Mouse (Mus musculus): ENCODE measurements around the gene Nphp1. TPM values are rescaled to one million over a fixed set of nuclear protein-coding genes. Genes with fewer than 3 reads are reported as not detected.

The Nphp1 gene
- polyA plus RNA-seq, 1 experiment = 17.5 TPM

GRCm38 (mm10) chr2:127760429-127761000 is 28.2 kb downstream of the Nphp1 start:
- Histone ChIP-seq H3K79me2 (ENCODE audit: control insufficient read depth, insufficient read depth) (no peaks in the 10 kb centered on the region), H3K4me2 (ENCODE audit: low read depth) (peak overlapping the region; percentile 35), H3K4me3 (no peak overlapping the region), H3ac (ENCODE audit: control insufficient read depth, insufficient read length) (no peak overlapping the region), H3K27me3 (ENCODE audit: control insufficient read depth, insufficient read depth, insufficient read length) (no peaks in the 10 kb centered on the region), H3K36me3 (ENCODE audit: control insufficient read depth, insufficient read depth) (peaks cover 21% of the 10 kb centered on the region)
- TF ChIP-seq CEBPB (IDR thresholded peaks at IDR 0.05; ENCODE audit: insufficient read depth, poor library complexity, severe bottlenecking) = no peak
- no peak for TF ChIP-seq REST (IDR thresholded peaks at IDR 0.05; ENCODE audit: insufficient read depth, insufficient read length)
- no peak for TF ChIP-seq MYOG (IDR thresholded peaks at IDR 0.05; ENCODE audit: control insufficient read depth in 1 of 3, insufficient read depth in 1 of 3, insufficient read length in 2 of 3, low read depth in 2 of 3)
- no peak for TF ChIP-seq TCF12 (IDR thresholded peaks at IDR 0.05; ENCODE audit: insufficient read depth, poor library complexity, severe bottlenecking)
- no peak for TF ChIP-seq SRF (IDR thresholded peaks at IDR 0.05; ENCODE audit: control insufficient read depth, insufficient read length, low read depth)
- TF ChIP-seq E2F4 (IDR thresholded peaks at IDR 0.05; ENCODE audit: insufficient read depth) = no peak

DNA sequence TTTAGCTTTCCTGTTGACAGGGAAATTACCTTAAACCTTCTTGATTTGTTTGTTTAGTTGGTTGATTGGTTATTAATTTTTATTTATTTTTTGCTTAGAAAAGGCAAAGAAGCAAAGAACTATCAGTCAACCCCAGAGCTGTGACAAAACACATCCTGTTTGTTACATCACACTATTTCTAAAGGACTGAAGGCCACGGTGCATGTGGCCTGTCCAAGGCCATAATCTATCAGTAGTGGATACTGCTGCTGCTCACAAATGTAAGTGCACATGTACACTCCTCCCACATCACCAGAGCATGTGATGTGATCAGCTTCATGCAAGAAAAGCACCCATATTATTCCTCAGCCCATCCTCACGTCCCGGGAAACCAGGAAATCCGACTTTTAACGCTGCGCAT is 28.7 kb downstream of the Nphp1 start:
- Histone ChIP-seq H3K4me2 (ENCODE audit: low read depth) (no peak overlapping the region), H3K27me3 (ENCODE audit: control insufficient read depth, insufficient read depth, insufficient read length) (no peaks in the 10 kb centered on the region), H3K36me3 (ENCODE audit: control insufficient read depth, insufficient read depth) (peaks cover 16% of the 10 kb centered on the region), H3K4me3 (no peak overlapping the region), H3K79me2 (ENCODE audit: control insufficient read depth, insufficient read depth) (no peaks in the 10 kb centered on the region), H3ac (ENCODE audit: control insufficient read depth, insufficient read length) (no peak overlapping the region)
- TF ChIP-seq TCF12 (IDR thresholded peaks at IDR 0.05; ENCODE audit: insufficient read depth, poor library complexity, severe bottlenecking) (no peak), POLR2A (IDR thresholded peaks at IDR 0.05; ENCODE audit: insufficient read length, low read depth) (no peak), MAX (IDR thresholded peaks at IDR 0.05; ENCODE audit: low read depth) (no peak)

- no peak for TF ChIP-seq MAX (IDR thresholded peaks at IDR 0.05; ENCODE audit: low read depth)
- TF ChIP-seq POLR2AphosphoS2 (IDR thresholded peaks at IDR 0.05; ENCODE audit: insufficient read length, low read depth) = no peak
- no peak for TF ChIP-seq TCF3 (IDR thresholded peaks at IDR 0.05; ENCODE audit: insufficient read length, low read depth)
- no peak for TF ChIP-seq MYOD1 (IDR thresholded peaks at IDR 0.05; ENCODE audit: control insufficient read depth in 1 of 3, insufficient read length in 2 of 3, low read depth in 2 of 3)
- TF ChIP-seq MYOG (IDR thresholded peaks at IDR 0.05; ENCODE audit: control insufficient read depth in 1 of 3, insufficient read depth in 1 of 3, insufficient read length in 2 of 3, low read depth in 2 of 3) = no peak
- Histone ChIP-seq H3K79me2 (ENCODE audit: control insufficient read depth, insufficient read depth) (no peaks in the 10 kb centered on the region), H3K36me3 (ENCODE audit: control insufficient read depth, insufficient read depth) (peaks cover 15% of the 10 kb centered on the region), H3K27me3 (ENCODE audit: control insufficient read depth, insufficient read depth, insufficient read length) (no peaks in the 10 kb centered on the region), H3K4me3 (no peak overlapping the region), H3K4me2 (ENCODE audit: low read depth) (no peak overlapping the region), H3ac (ENCODE audit: control insufficient read depth, insufficient read length) (no peak overlapping the region)
Measured at GRCm38 (mm10) chr2:127759157-127759880, 29.4 kb downstream of the Nphp1 start.

GRCm38 (mm10) chr2:127757171-127757570 is 31.5 kb downstream of the Nphp1 start:
- Histone ChIP-seq H3K4me2 (ENCODE audit: low read depth) (no peak overlapping the region), H3K4me3 (no peak overlapping the region), H3K79me2 (ENCODE audit: control insufficient read depth, insufficient read depth) (no peaks in the 10 kb centered on the region), H3K27me3 (ENCODE audit: control insufficient read depth, insufficient read depth, insufficient read length) (no peaks in the 10 kb centered on the region), H3ac (ENCODE audit: control insufficient read depth, insufficient read length) (no peak overlapping the region), H3K36me3 (ENCODE audit: control insufficient read depth, insufficient read depth) (peaks cover 4% of the 10 kb centered on the region)
- TF ChIP-seq MYOG (IDR thresholded peaks at IDR 0.05; ENCODE audit: control insufficient read depth in 1 of 3, insufficient read depth in 1 of 3, insufficient read length in 2 of 3, low read depth in 2 of 3) = no peak
- TF ChIP-seq MAX (IDR thresholded peaks at IDR 0.05; ENCODE audit: low read depth) = no peak
- no peak for TF ChIP-seq TCF3 (IDR thresholded peaks at IDR 0.05; ENCODE audit: insufficient read length, low read depth)
- TF ChIP-seq TCF12 (IDR thresholded peaks at IDR 0.05; ENCODE audit: insufficient read depth, poor library complexity, severe bottlenecking) = no peak
- TF ChIP-seq E2F4 (IDR thresholded peaks at IDR 0.05; ENCODE audit: insufficient read depth) = no peak
- TF ChIP-seq USF1 (IDR thresholded peaks at IDR 0.05; ENCODE audit: low read depth) = no peak
- no peak for TF ChIP-seq CEBPB (IDR thresholded peaks at IDR 0.05; ENCODE audit: insufficient read depth, poor library complexity, severe bottlenecking)
- no peak for TF ChIP-seq POLR2AphosphoS2 (IDR thresholded peaks at IDR 0.05; ENCODE audit: insufficient read length, low read depth)
- TF ChIP-seq REST (IDR thresholded peaks at IDR 0.05; ENCODE audit: insufficient read depth, insufficient read length) = no peak
- TF ChIP-seq POLR2A (IDR thresholded peaks at IDR 0.05; ENCODE audit: insufficient read length, low read depth) = no peak
- TF ChIP-seq SRF (IDR thresholded peaks at IDR 0.05; ENCODE audit: control insufficient read depth, insufficient read length, low read depth) = no peak
- no peak for TF ChIP-seq MYOD1 (IDR thresholded peaks at IDR 0.05; ENCODE audit: control insufficient read depth in 1 of 3, insufficient read length in 2 of 3, low read depth in 2 of 3)

DNA sequence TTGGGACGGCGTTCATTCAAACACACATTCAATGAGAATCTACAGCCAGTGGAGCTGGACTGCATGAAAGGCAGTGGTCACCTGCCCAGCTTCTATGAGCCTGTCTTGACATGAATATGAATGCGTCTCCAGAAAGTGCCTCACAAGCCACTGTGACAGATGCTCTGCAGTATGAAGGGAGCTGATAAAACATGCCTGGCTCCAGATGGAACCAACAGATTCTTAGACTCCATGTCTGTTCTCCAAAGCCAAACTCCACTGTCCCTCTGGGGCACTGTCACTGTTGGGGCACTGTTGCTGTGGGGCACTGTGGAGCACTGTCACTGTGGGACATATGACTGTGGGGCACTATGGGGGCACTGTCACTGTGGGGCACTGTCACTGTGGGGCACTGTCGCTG is 34.6 kb downstream of the Nphp1 start:
- H3K79me2 ChIP-seq (ENCODE audit: control insufficient read depth, insufficient read depth) = no peaks in the 10 kb centered on the region
- TF ChIP-seq POLR2A (IDR thresholded peaks at IDR 0.05; ENCODE audit: insufficient read length, low read depth) = no peak
- no peak for TF ChIP-seq SRF (IDR thresholded peaks at IDR 0.05; ENCODE audit: control insufficient read depth, insufficient read length, low read depth)
- no peak for TF ChIP-seq E2F4 (IDR thresholded peaks at IDR 0.05; ENCODE audit: insufficient read depth)
- no peak for TF ChIP-seq TCF3 (IDR thresholded peaks at IDR 0.05; ENCODE audit: insufficient read length, low read depth)
- no peak for TF ChIP-seq TCF12 (IDR thresholded peaks at IDR 0.05; ENCODE audit: insufficient read depth, poor library complexity, severe bottlenecking)
- H3K4me2 ChIP-seq (ENCODE audit: low read depth) = no peak overlapping the region
- H3K4me3 ChIP-seq = no peak overlapping the region
- no peak overlapping the region for H3ac ChIP-seq (ENCODE audit: control insufficient read depth, insufficient read length)
- no peaks in the 10 kb centered on the region for H3K27me3 ChIP-seq (ENCODE audit: control insufficient read depth, insufficient read depth, insufficient read length)
- no peaks in the 10 kb centered on the region for H3K36me3 ChIP-seq (ENCODE audit: control insufficient read depth, insufficient read depth)

Data from myocyte (in vitro differentiated cells).